Mouse (Mus musculus) forebrain, embryonic 14.5 days (tissue): ENCODE data around the gene Lrig3. TPM values are rescaled to one million over a fixed set of nuclear protein-coding genes. Genes with fewer than 3 reads are reported as not detected.

Experiments
- ATAC-seq: fragments of 200-750 bp; cut with Nextera tagmentation; 2 replicates; pipeline ENCODE4 v1.8.0; 2017; ENCODE audit warnings: mild to moderate bottlenecking, moderate library complexity
- DNase-seq: peaks from one replicate; pipeline ENCODE4 v3.0.0-alpha.2; 2015; ENCODE audit warnings: low spot score
- H3K27ac ChIP-seq: fragments of 300-500 bp; sonication (generic); 2 replicates; pipeline ENCODE4 v1.5.1; 2014; ENCODE audit warnings: low read depth, mild to moderate bottlenecking, control low read depth, low read length, moderate library complexity
- H3K27me3 ChIP-seq: fragments of 300-500 bp; sonication (generic); replicated peaks from 2 replicates; pipeline ENCODE4 v1.6.1; 2014; ENCODE audit warnings: low read length, control low read depth, mixed read lengths; ENCODE audit not compliant: control insufficient read depth, insufficient read depth
- H3K36me3 ChIP-seq: fragments of 300-500 bp; sonication (generic); 2 replicates; pipeline ENCODE4 v1.6.1; 2014; ENCODE audit warnings: low read length, control low read depth; ENCODE audit not compliant: control insufficient read depth, insufficient read depth
- H3K4me1 ChIP-seq: fragments of 300-500 bp; sonication (generic); 2 replicates; pipeline ENCODE4 v1.6.1; 2014; ENCODE audit warnings: antibody characterized with exemption, low read length, control low read depth; ENCODE audit not compliant: control insufficient read depth, insufficient read depth
- H3K4me2 ChIP-seq: fragments of 300-500 bp; sonication (generic); 2 replicates; pipeline ENCODE4 v1.6.1; 2014; ENCODE audit warnings: mild to moderate bottlenecking, control low read depth, low read length
- H3K4me3 ChIP-seq: fragments of 300-500 bp; sonication (generic); 2 replicates; pipeline ENCODE4 v1.5.1; 2014; ENCODE audit warnings: low read depth, low read length, control low read depth
- H3K9ac ChIP-seq: fragments of 300-500 bp; sonication (generic); 2 replicates; pipeline ENCODE4 v1.6.1; 2014; ENCODE audit warnings: mild to moderate bottlenecking, low read length, control low read depth, moderate library complexity
- H3K9me3 ChIP-seq: fragments of 300-500 bp; sonication (generic); replicated peaks from 2 replicates; pipeline ENCODE4 v1.6.1; 2016; ENCODE audit warnings: low read length, control low read depth, mixed read lengths; ENCODE audit not compliant: control insufficient read depth
- WGBS: fragments of 180-500 bp; shearing (Covaris S2); extraction: QIAGEN DNeasy Blood & Tissue Kit; methylation state at CpG from one replicate; pipeline ENCODE4 v1.1.7; 2014; 5-methylcytosine and 5-hydroxymethylcytosine counted together
- polyA plus RNA-seq: library from polyadenylated mRNA; unstranded; fragments of >200 nt; fragmentation: Nextera tagmentation; extraction: Ambion mirVana; gene quantifications from 2 replicates; pipeline ENCODE4 v1.2.1, GENCODE M21; 2014

The Lrig3 gene
- polyA plus RNA-seq, 1 experiment from 2014 or later, result 2.5 TPM

GRCm38 (mm10) chr10:126002818-126003506 is 37.0 kb downstream of the Lrig3 start:
- Histone ChIP-seq H3K4me3 (no peak overlapping the region), H3K36me3 (no peaks in the 10 kb centered on the region), H3K9ac (no peak overlapping the region), H3K9me3 (no peaks in the 10 kb centered on the region), H3K4me2 (peak overlapping the region; percentile 7; the same call in 1 of the 2 replicates), H3K4me1 (peaks cover 7% of the 10 kb centered on the region; the same call in 1 of the 2 replicates), H3K27me3 (peaks cover 3% of the 10 kb centered on the region; the same call in 1 of the 2 replicates), H3K27ac (0 out of 2 replicates have a peak overlapping the region, but pooled peaks have one; percentile 18)
- ATAC-seq, result peak; percentile 77
- DNase-seq, result peak; percentile 69
- WGBS, result 47% methylated on average over 18 of the region's 18 CpGs

- 35% methylated on average over 1 of the region's 1 CpGs for WGBS
- H3K9me3 ChIP-seq, result no peaks in the 10 kb centered on the region
Observed at GRCm38 (mm10) chr10:126003857-126004256, 37.9 kb downstream of the Lrig3 start.

GRCm38 (mm10) chr10:126013667-126014066 is 47.7 kb downstream of the Lrig3 start:
- Histone ChIP-seq H3K27ac (no peak overlapping the region), H3K9ac (no peak overlapping the region), H3K27me3 (no peaks in the 10 kb centered on the region), H3K4me3 (no peak overlapping the region), H3K4me1 (no peaks in the 10 kb centered on the region), H3K9me3 (no peaks in the 10 kb centered on the region), H3K4me2 (no peak overlapping the region), H3K36me3 (peaks cover 10% of the 10 kb centered on the region; the same call in 1 of the 2 replicates)
- DNase-seq (no peak), ATAC-seq (no peak)
- 90% methylated on average over 11 of the region's 11 CpGs for WGBS

More at GRCm38 (mm10) chr10:126003857-126004256, 37.9 kb downstream of the Lrig3 start:
- ATAC-seq, result no peak
- H3K36me3 ChIP-seq, result 0 out of 2 replicates have a peak, but pooled peaks cover 4% of the 10 kb centered on the region
- no peak for DNase-seq
- H3K27me3 ChIP-seq, result peaks cover 1% of the 10 kb centered on the region; the same call in 1 of the 2 replicates
- H3K4me3 ChIP-seq, result no peak overlapping the region
- H3K4me1 ChIP-seq, result 0 out of 2 replicates have a peak, but pooled peaks cover 6% of the 10 kb centered on the region
- no peak overlapping the region for H3K9ac ChIP-seq
- no peak overlapping the region for H3K4me2 ChIP-seq
- no peak overlapping the region for H3K27ac ChIP-seq

GRCm38 (mm10) chr10:126014673-126015072 is 48.7 kb downstream of the Lrig3 start:
- ATAC-seq, result no peak
- H3K4me1 ChIP-seq, result no peaks in the 10 kb centered on the region
- no peaks in the 10 kb centered on the region for H3K9me3 ChIP-seq
- H3K27me3 ChIP-seq, result no peaks in the 10 kb centered on the region
- H3K27ac ChIP-seq, result no peak overlapping the region
- 86% methylated on average over 8 of the region's 8 CpGs for WGBS
- no peak overlapping the region for H3K4me3 ChIP-seq
- no peak overlapping the region for H3K4me2 ChIP-seq
- DNase-seq, result no peak
- peaks cover 9% of the 10 kb centered on the region; the same call in 1 of the 2 replicates for H3K36me3 ChIP-seq
- H3K9ac ChIP-seq, result no peak overlapping the region

GRCm38 (mm10) chr10:126015644-126016043 is 49.7 kb downstream of the Lrig3 start:
- H3K27me3 ChIP-seq, result no peaks in the 10 kb centered on the region
- no peak overlapping the region for H3K9ac ChIP-seq
- H3K4me3 ChIP-seq, result no peak overlapping the region
- H3K4me1 ChIP-seq, result no peaks in the 10 kb centered on the region
- DNase-seq (no peak), ATAC-seq (no peak)
- WGBS, result 94% methylated on average over 6 of the region's 6 CpGs
- H3K27ac ChIP-seq, result no peak overlapping the region
- no peaks in the 10 kb centered on the region for H3K9me3 ChIP-seq
- H3K36me3 ChIP-seq, result peaks cover 9% of the 10 kb centered on the region; the same call in 1 of the 2 replicates
- H3K4me2 ChIP-seq, result no peak overlapping the region

- no peak overlapping the region for H3K4me3 ChIP-seq
- H3K27me3 ChIP-seq, result no peaks in the 10 kb centered on the region
- ATAC-seq (no peak), DNase-seq (no peak)
- H3K4me2 ChIP-seq, result no peak overlapping the region
- no peaks in the 10 kb centered on the region for H3K9me3 ChIP-seq
- H3K4me1 ChIP-seq, result no peaks in the 10 kb centered on the region
- H3K9ac ChIP-seq, result no peak overlapping the region
- 90% methylated on average over 15 of the region's 15 CpGs for WGBS
- peaks cover 6% of the 10 kb centered on the region; the same call in 1 of the 2 replicates for H3K36me3 ChIP-seq
- no peak overlapping the region for H3K27ac ChIP-seq
Observed at GRCm38 (mm10) chr10:126019350-126019991, 53.5 kb downstream of the Lrig3 start.

- Histone ChIP-seq H3K36me3 (no peaks in the 10 kb centered on the region), H3K9me3 (no peaks in the 10 kb centered on the region), H3K9ac (no peak overlapping the region), H3K27me3 (no peaks in the 10 kb centered on the region), H3K4me3 (no peak overlapping the region), H3K4me2 (0 out of 2 replicates have a peak overlapping the region, but pooled peaks have one; percentile 5), H3K4me1 (peaks cover 10% of the 10 kb centered on the region), H3K27ac (no peak overlapping the region)
- peak; percentile 76 for DNase-seq
- peak; percentile 82 for ATAC-seq
- 9% methylated on average over 8 of the region's 8 CpGs for WGBS
Observed at GRCm38 (mm10) chr10:126028574-126029440, 62.8 kb downstream of the Lrig3 start.

GRCm38 (mm10) chr10:126029441-126030114 is 63.6 kb downstream of the Lrig3 start:
- Histone ChIP-seq H3K27ac (no peak overlapping the region), H3K4me3 (no peak overlapping the region), H3K9me3 (no peaks in the 10 kb centered on the region), H3K9ac (no peak overlapping the region), H3K36me3 (no peaks in the 10 kb centered on the region), H3K4me1 (peaks cover 10% of the 10 kb centered on the region), H3K4me2 (no peak overlapping the region), H3K27me3 (no peaks in the 10 kb centered on the region)
- DNase-seq (peak; percentile 54), ATAC-seq (peak; percentile 54; the same call in 1 of the 2 replicates)
- WGBS, result 24% methylated on average over 7 of the region's 7 CpGs
